Mouse (Mus musculus) kidney, adult 2 months (tissue): ENCODE data around the gene Crebl2. TPM values are rescaled to one million over a fixed set of nuclear protein-coding genes. Genes with fewer than 3 reads are reported as not detected.

Experiments used
- DNase-seq: peaks from one replicate; pipeline ENCODE4 v3.0.0; 2021
- H3K27ac ChIP-seq: fragments of 200-500 bp; 2 replicates; pipeline ENCODE4 v1.5.1; 2012; ENCODE audit warnings: low read depth, low read length, control low read depth, inconsistent platforms; ENCODE audit not compliant: insufficient read depth
- H3K27me3 ChIP-seq: fragments of 200-500 bp; replicated peaks from 2 replicates; pipeline ENCODE4 v1.6.1; 2012; ENCODE audit warnings: mild to moderate bottlenecking, moderate library complexity, low read length, inconsistent platforms; ENCODE audit not compliant: control insufficient read depth, insufficient read depth
- H3K36me3 ChIP-seq: fragments of 200-500 bp; 2 replicates; pipeline ENCODE4 v1.6.1; 2012; ENCODE audit warnings: mild to moderate bottlenecking, moderate library complexity, low read length, inconsistent platforms; ENCODE audit not compliant: control insufficient read depth, insufficient read depth
- H3K4me1 ChIP-seq: fragments of 200-500 bp; 2 replicates; pipeline ENCODE4 v1.6.1; 2011; ENCODE audit warnings: low read length; ENCODE audit not compliant: control insufficient read depth, insufficient read depth
- H3K4me3 ChIP-seq: fragments of 200-500 bp; 2 replicates; pipeline ENCODE4 v1.5.1; 2011; ENCODE audit warnings: mild to moderate bottlenecking, low read depth, low read length, control low read depth; ENCODE audit not compliant: insufficient read depth
- CTCF ChIP-seq: fragments of 200-500 bp; conservative IDR thresholded peaks from 2 replicates; pipeline ENCODE4 v1.5.1; 2011; ENCODE audit warnings: low read depth, mild to moderate bottlenecking, control low read depth, low read length, moderate library complexity, mixed read lengths; ENCODE audit not compliant: insufficient read depth, insufficient read length
- POLR2A ChIP-seq: fragments of 200-500 bp; IDR thresholded peaks from one replicate; pipeline ENCODE4 v1.6.1; 2011; ENCODE audit warnings: low read depth, low read length, control low read depth
- WGBS: fragments of 180-500 bp; shearing (Covaris S2); methylation state at CpG from one replicate; pipeline ENCODE4 v1.1.7; 2018; 5-methylcytosine and 5-hydroxymethylcytosine counted together
- polyA plus RNA-seq: library from polyadenylated mRNA; depleted of rRNA; stranded (reverse); fragments of >200 nt; gene quantifications from 2 replicates; pipeline ENCODE4 v1.2.3, GENCODE M21; 2012

Gene Crebl2
- polyA plus RNA-seq, 1 experiment = 26.1 TPM

DNA sequence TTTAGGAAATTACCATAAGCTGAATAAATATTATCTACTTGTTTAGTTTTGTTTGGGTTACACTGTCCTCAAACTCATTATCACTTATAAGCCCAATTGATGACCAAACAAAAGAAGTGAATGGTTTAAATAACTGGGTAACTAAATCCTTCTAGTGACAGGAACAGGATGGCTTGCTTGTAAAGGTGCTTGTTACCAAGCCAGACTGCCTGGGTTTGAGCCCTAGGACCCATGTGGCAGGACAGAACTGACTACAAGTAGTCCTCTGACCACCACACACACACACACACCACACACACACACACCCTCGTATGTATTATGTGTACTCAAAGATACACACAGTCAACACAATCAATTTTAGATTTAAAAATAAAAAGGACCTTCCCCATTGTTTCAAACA, 59.8 kb downstream of the Crebl2 start:
- WGBS = 94% methylated on average over 1 of the region's 1 CpGs
- Histone ChIP-seq H3K27ac (no peak overlapping the region), H3K27me3 (no peaks in the 10 kb centered on the region), H3K4me1 (no peaks in the 10 kb centered on the region), H3K36me3 (no peaks in the 10 kb centered on the region), H3K4me3 (no peak overlapping the region)
- TF ChIP-seq CTCF (no peak), POLR2A (no peak)
- DNase-seq = no peak

DNA sequence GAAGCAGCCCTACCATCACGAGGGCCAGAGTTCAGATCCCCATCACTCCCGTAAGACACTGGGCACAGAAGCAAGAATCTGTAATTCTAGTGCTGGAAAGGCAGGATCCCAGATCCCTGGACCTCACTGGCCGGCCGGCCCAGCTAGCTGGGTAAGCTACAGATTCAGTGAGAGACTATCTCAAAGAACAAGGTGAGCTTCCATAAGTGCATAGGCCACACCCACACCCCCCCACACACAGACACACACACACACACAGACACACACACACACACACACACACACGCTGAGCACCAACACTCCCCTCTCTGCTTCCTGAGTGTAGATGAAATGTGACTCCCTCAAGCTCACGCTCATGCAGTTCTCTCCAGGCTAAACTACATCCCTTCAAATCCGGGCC, 60.5 kb downstream of the Crebl2 start:
- Histone ChIP-seq H3K4me3 (no peak overlapping the region), H3K4me1 (no peaks in the 10 kb centered on the region), H3K27me3 (no peaks in the 10 kb centered on the region), H3K27ac (no peak overlapping the region), H3K36me3 (no peaks in the 10 kb centered on the region)
- DNase-seq = no peak
- TF ChIP-seq CTCF = no peak
- TF ChIP-seq POLR2A = no peak
- WGBS = 82% methylated on average over 7 of the region's 7 CpGs

- no peak for DNase-seq
- H3K27me3 ChIP-seq = no peaks in the 10 kb centered on the region
- H3K36me3 ChIP-seq = no peaks in the 10 kb centered on the region
- 36% methylated on average over 15 of the region's 15 CpGs for whole genome bisulfite sequencing
- TF ChIP-seq CTCF = no peak
- no peak for TF ChIP-seq POLR2A
- no peak overlapping the region for H3K27ac ChIP-seq
- peaks cover 5% of the 10 kb centered on the region; the same call in 1 of the 2 replicates for H3K4me1 ChIP-seq
- peak overlapping the region; percentile 7; the same call in 1 of the 2 replicates for H3K4me3 ChIP-seq
These were observed 66.8 kb downstream of the Crebl2 start for GRCm38 (mm10) chr6:134896570-134897436.

DNA sequence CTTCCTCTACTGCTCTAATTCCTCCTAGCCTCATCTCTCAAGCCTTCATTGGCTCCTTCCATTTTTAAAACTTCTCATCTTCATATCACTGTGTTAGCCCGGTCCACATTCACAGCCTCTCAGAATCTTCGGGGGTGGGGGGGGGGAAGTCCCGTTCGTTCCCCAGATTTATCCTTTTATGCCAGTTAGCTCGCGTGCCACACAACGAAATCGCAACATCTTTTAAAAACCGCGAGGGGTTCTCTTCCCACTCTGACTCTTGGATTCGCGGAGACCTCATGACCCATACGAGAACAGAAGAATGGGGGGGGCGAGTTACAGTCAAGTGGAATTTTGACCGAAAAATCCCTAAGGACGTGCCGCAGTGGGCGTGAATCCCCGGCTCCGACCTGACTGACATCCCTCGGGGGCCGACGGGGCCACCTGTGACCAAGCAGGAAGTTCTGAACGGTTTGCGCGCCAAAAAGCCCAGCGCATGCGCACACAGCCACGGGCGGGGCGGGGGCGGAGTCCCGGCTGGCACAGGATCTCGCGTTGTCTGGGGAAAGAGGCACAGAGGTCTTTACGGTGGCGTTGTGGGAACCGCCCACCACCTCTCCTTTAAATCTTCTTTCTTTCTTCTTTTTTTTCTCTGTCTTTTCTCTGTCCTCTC, 67.6 kb downstream of the Crebl2 start:
- H3K36me3 ChIP-seq = no peaks in the 10 kb centered on the region
- WGBS = 0% methylated on average over 38 of the region's 38 CpGs
- TF ChIP-seq POLR2A = peak; percentile 93
- no peak for TF ChIP-seq CTCF

DNA sequence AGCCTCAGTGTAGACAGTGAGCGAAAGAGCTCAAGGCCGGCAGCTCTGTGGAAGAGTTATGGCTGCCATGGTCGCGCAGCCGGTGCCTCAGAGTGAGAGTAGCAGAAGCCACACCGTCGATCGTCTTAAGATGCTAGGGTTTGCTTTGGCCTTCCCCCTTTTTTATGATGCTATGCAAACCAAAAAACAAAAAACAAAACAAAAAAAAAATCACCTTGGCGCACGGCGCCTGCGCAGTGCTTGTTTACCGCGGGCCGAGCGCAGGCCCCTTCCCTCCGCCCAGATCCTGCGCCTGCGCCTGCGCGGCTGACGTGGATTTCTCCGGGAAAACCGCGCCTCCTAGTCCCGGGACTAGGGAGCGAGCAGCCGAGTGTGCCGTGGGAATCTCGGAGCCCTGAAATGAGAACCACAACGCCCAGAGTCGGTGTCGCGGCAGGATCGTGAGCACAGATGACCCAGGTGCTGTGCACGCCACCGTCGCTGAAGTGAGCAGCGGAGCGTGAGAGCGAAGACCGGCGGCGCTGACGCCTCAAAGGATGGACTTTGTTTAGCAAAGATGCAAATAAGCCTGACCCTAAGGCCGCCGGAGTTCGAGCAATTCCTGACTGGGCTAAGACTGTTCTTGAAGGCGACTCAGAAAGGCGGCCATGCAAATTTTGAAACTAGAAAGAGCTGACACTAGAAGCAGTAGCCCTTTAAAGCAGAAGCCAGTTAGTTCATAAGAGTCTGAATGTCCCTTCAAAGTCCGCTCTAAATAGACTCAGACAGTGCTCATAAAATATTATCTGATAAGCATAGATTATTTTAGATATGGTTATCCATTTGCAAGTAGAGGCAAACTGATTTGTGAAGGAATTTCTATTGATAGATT, 68.4 kb downstream of the Crebl2 start, which contains the start of gene Gpr19:
Gene Gpr19 (minus strand): TSS at position 484 of the 871 bp plus-strand sequence.
- Histone ChIP-seq H3K27ac (peak within 1 kb of the TSS; percentile 100), H3K36me3 (no peaks in the 10 kb centered on the region), H3K27me3 (no peaks in the 10 kb centered on the region), H3K4me3 (peak within 1 kb of the TSS; percentile 90), H3K4me1 (peaks cover 5% of the 10 kb centered on the region; the same call in 1 of the 2 replicates)
- TF ChIP-seq POLR2A (peak; percentile 95), CTCF (0 out of 2 replicates have a peak, but pooled peaks have one; percentile 10)
- peak; percentile 95 for DNase-seq
- under 1% methylated on average over 51 of the region's 51 CpGs for WGBS

More for the DNA sequence above, 67.6 kb downstream of the Crebl2 start:
- H3K4me1 ChIP-seq = peaks cover 5% of the 10 kb centered on the region; the same call in 1 of the 2 replicates
- no peaks in the 10 kb centered on the region for H3K27me3 ChIP-seq
- peak overlapping the region; percentile 90 for H3K4me3 ChIP-seq
- peak; percentile 98 for DNase-seq
- peak overlapping the region; percentile 100 for H3K27ac ChIP-seq

DNA sequence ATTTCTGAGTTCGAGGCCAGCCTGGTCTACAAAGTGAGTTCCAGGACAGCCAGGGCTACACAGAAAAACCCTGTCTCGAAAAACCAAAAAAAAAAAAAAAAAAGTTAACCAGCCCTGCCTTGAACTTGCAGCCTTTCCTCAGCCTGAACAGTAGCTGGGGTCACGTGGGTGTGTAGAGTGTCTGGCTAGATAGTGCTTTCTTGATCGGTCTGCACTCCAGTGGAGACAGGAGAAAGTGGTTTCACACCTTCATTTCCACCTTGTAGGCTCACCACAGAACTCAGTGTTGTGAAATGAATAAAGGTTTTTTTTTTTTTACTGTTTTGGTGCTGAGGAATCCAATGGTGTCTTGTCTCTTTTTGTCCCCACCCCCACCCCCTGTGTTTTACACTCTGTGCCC, 73.4 kb downstream of the Crebl2 start:
- DNase-seq = no peak
- no peak overlapping the region for H3K4me3 ChIP-seq
- H3K36me3 ChIP-seq = no peaks in the 10 kb centered on the region
- no peaks in the 10 kb centered on the region; the same call in 1 of the 2 replicates for H3K4me1 ChIP-seq
- 76% methylated on average over 3 of the region's 4 CpGs for WGBS
- no peak overlapping the region for H3K27ac ChIP-seq
- no peaks in the 10 kb centered on the region for H3K27me3 ChIP-seq
- TF ChIP-seq CTCF (no peak), POLR2A (no peak)
